Mouse (Mus musculus) T-cell, adult 2 months (primary cell): Measurements from ENCODE around the gene Ildr1.
A peak's percentile ranks its signal among the peaks of the same experiment; 100 is the strongest.

Experiments
- DNase-seq: peaks from one replicate; pipeline ENCODE4 v3.0.0; 2022; ENCODE audit warnings: low spot score

The Ildr1 gene

GRCm38 (mm10) chr16:36707702-36708423 is 14.1 kb downstream of the Ildr1 start:
- no peak for DNase-seq

GRCm38 (mm10) chr16:36708751-36709150 is 15.0 kb downstream of the Ildr1 start:
- peak; percentile 29 for DNase-seq

GRCm38 (mm10) chr16:36709405-36709804 is 15.6 kb downstream of the Ildr1 start:
- peak; percentile 37 for DNase-seq

GRCm38 (mm10) chr16:36710794-36711193 is 17.0 kb downstream of the Ildr1 start:
- DNase-seq = peak; percentile 36

- DNase-seq = peak; percentile 23
These were observed 18.0 kb downstream of the Ildr1 start for GRCm38 (mm10) chr16:36711760-36712159.

- DNase-seq = no peak
These were observed 23.7 kb downstream of the Ildr1 start for GRCm38 (mm10) chr16:36717481-36717880.

GRCm38 (mm10) chr16:36718637-36719036 is 24.9 kb downstream of the Ildr1 start:
- DNase-seq = no peak

GRCm38 (mm10) chr16:36720194-36721055 is 26.6 kb downstream of the Ildr1 start:
- DNase-seq = peak; percentile 8

- no peak for DNase-seq
These were observed 29.0 kb downstream of the Ildr1 start for GRCm38 (mm10) chr16:36722739-36723138.

GRCm38 (mm10) chr16:36723880-36724443 is 30.2 kb downstream of the Ildr1 start:
- no peak for DNase-seq

GRCm38 (mm10) chr16:36728959-36729358 is 35.2 kb downstream of the Ildr1 start:
- no peak for DNase-seq

GRCm38 (mm10) chr16:36732572-36732971 is 38.8 kb downstream of the Ildr1 start:
- no peak for DNase-seq

GRCm38 (mm10) chr16:36733827-36734226 is 40.0 kb downstream of the Ildr1 start:
- no peak for DNase-seq

- DNase-seq = no peak
These were observed 41.6 kb downstream of the Ildr1 start for GRCm38 (mm10) chr16:36735421-36735820.

- no peak for DNase-seq
These were observed 45.7 kb downstream of the Ildr1 start for GRCm38 (mm10) chr16:36739404-36739930.

GRCm38 (mm10) chr16:36743580-36743979 is 49.8 kb downstream of the Ildr1 start:
- DNase-seq = no peak

GRCm38 (mm10) chr16:36747068-36747467 is 53.3 kb downstream of the Ildr1 start:
- DNase-seq = no peak

- DNase-seq = no peak
These were observed 54.0 kb downstream of the Ildr1 start for GRCm38 (mm10) chr16:36747767-36748166.

GRCm38 (mm10) chr16:36751979-36752378 is 58.2 kb downstream of the Ildr1 start:
- no peak for DNase-seq

GRCm38 (mm10) chr16:36770191-36770771 is 76.5 kb downstream of the Ildr1 start:
- peak; percentile 67 for DNase-seq

- no peak for DNase-seq
These were observed 77.1 kb downstream of the Ildr1 start for GRCm38 (mm10) chr16:36770830-36771229.

- DNase-seq = no peak
These were observed 77.5 kb downstream of the Ildr1 start for GRCm38 (mm10) chr16:36771244-36771643.
